Mouse (Mus musculus): ENCODE measurements at regions not wholly inside any gene's neighbourhood (a gene's known extent, or its start where the extent isn't known, plus 50 kb on each side); places are given as distances from the start of the nearest gene placed in this dataset.

GRCm38 (mm10) chr2:137898425-137898824, 357.9 kb upstream of the Btbd3 start:
- no peaks in the 10 kb centered on the region for H3K4me1 ChIP-seq (replicated peaks)
- H3K4me2 ChIP-seq (replicated peaks) = no peak overlapping the region
- no peaks in the 10 kb centered on the region for H3K36me3 ChIP-seq
- no peak overlapping the region for H3K4me3 ChIP-seq (replicated peaks)
- no peaks in the 10 kb centered on the region for H3K27me3 ChIP-seq (replicated peaks)
- no peak overlapping the region for H3K27ac ChIP-seq
- ATAC-seq = no peak
- H3K9ac ChIP-seq = no peak overlapping the region
- no peaks in the 10 kb centered on the region for H3K9me3 ChIP-seq

DNA sequence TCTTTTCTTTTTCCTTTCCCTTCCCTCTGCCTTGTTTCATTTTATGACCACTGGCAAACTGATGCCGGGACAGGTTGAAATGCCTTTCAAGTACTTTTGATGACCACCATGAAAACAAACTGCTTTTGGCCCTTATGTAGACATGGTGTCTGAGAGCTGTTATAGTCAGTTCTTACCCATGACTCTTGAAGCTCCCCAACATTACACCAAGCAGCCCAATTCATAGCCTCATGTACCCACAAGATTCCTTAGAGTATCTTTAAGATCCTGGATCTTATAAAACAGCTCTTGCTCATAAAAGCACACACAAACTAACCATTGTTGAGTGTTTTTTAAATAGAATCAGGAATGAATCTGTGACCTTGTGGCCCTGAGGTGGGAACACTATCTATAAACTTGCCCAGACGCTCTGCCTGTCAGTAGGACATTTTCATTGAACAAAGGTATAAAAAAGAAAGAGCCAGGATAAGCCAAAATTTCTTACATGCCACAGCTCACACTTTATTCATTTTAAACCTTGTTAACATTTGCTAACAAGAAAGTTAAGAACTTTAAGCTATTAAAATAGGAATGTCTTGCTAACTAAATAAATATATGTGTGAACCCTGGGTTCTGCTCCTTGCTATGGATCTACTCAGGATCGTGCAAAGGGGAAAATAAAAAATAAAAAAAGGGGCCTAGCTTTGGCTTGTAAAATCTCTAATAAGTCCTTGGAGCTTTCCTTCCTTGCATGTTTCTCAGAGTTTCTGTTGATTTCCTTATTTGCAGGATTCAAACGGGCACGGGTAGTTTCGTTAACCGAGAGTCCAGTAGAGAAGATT, 375.9 kb upstream of the Btbd3 start:
- H3K4me1 ChIP-seq (replicated peaks) = no peaks in the 10 kb centered on the region
- H3K36me3 ChIP-seq = no peaks in the 10 kb centered on the region
- no peak overlapping the region for H3K9ac ChIP-seq
- no peak overlapping the region for H3K4me2 ChIP-seq (replicated peaks)
- H3K4me3 ChIP-seq (replicated peaks) = no peak overlapping the region
- H3K27ac ChIP-seq = no peak overlapping the region
- no peaks in the 10 kb centered on the region for H3K27me3 ChIP-seq (replicated peaks)
- 82% methylated on average over 7 of the region's 7 CpGs for WGBS
- H3K9me3 ChIP-seq = no peaks in the 10 kb centered on the region
- ATAC-seq = no peak

GRCm38 (mm10) chr2:137869676-137870075, 386.7 kb upstream of the Btbd3 start:
- Histone ChIP-seq H3K4me3 (replicated peaks) (no peak overlapping the region), H3K4me1 (replicated peaks) (no peaks in the 10 kb centered on the region), H3K27ac (no peak overlapping the region), H3K4me2 (replicated peaks) (no peak overlapping the region), H3K27me3 (replicated peaks) (no peaks in the 10 kb centered on the region), H3K36me3 (no peaks in the 10 kb centered on the region), H3K9me3 (no peaks in the 10 kb centered on the region), H3K9ac (no peak overlapping the region)
- no peak for ATAC-seq
- 68% methylated on average over 4 of the region's 4 CpGs for WGBS

DNA sequence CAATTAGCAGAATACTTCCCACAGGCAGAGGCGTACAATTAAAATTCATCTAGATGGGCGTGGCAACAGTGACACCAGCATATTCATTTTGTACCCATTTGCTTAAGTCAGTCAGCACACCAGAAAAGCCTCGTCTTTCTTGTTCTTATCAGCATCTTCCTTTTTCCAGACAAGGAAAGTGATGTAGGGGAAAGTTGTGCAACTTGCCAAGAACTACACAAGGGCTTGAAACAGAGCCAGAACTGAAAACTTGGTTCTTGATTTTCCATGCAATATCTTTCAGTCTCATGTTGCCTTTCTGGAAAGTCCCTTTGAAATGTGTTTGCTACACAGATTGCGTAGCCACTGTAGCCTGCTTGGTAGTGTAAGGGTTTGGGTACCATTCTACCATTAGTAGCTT, 401.9 kb upstream of the Btbd3 start:
- no peak for ATAC-seq
- Histone ChIP-seq H3K36me3 (no peaks in the 10 kb centered on the region), H3K4me3 (replicated peaks) (no peak overlapping the region), H3K4me2 (replicated peaks) (no peak overlapping the region), H3K9ac (no peak overlapping the region), H3K27ac (no peak overlapping the region), H3K4me1 (replicated peaks) (no peaks in the 10 kb centered on the region), H3K27me3 (replicated peaks) (no peaks in the 10 kb centered on the region), H3K9me3 (no peaks in the 10 kb centered on the region)
- WGBS = 75% methylated on average over 4 of the region's 4 CpGs

- H3K9me3 ChIP-seq = no peaks in the 10 kb centered on the region
- 70% methylated on average over 10 of the region's 10 CpGs for WGBS
- H3K27ac ChIP-seq = no peak overlapping the region
- no peaks in the 10 kb centered on the region for H3K36me3 ChIP-seq
- no peak for ATAC-seq
- no peak overlapping the region for H3K9ac ChIP-seq
- no peak overlapping the region for H3K4me2 ChIP-seq (replicated peaks)
- H3K27me3 ChIP-seq (replicated peaks) = no peaks in the 10 kb centered on the region
- no peak overlapping the region for H3K4me3 ChIP-seq (replicated peaks)
- H3K4me1 ChIP-seq (replicated peaks) = no peaks in the 10 kb centered on the region
Observed at GRCm38 (mm10) chr2:137853399-137854259, 402.7 kb upstream of the Btbd3 start.

GRCm38 (mm10) chr2:137847901-137848300, 408.5 kb upstream of the Btbd3 start:
- Histone ChIP-seq H3K9me3 (no peaks in the 10 kb centered on the region), H3K4me1 (replicated peaks) (no peaks in the 10 kb centered on the region), H3K27me3 (replicated peaks) (no peaks in the 10 kb centered on the region), H3K27ac (no peak overlapping the region), H3K4me3 (replicated peaks) (no peak overlapping the region), H3K9ac (no peak overlapping the region), H3K4me2 (replicated peaks) (no peak overlapping the region), H3K36me3 (no peaks in the 10 kb centered on the region)
- no peak for ATAC-seq
- WGBS = 29% methylated on average over 2 of the region's 2 CpGs

- 0 out of 2 replicates have a peak overlapping the region, but pooled peaks have one; percentile 22 for H3K27ac ChIP-seq
- no peaks in the 10 kb centered on the region for H3K4me1 ChIP-seq (replicated peaks)
Observed at GRCm38 (mm10) chr2:137827814-137828374, 428.5 kb upstream of the Btbd3 start.

GRCm38 (mm10) chr2:137821344-137821916, 434.9 kb upstream of the Btbd3 start:
- H3K27me3 ChIP-seq (replicated peaks) = no peaks in the 10 kb centered on the region
- H3K9ac ChIP-seq = no peak overlapping the region
- H3K4me1 ChIP-seq (replicated peaks) = no peaks in the 10 kb centered on the region
- H3K36me3 ChIP-seq = no peaks in the 10 kb centered on the region
- H3K27ac ChIP-seq = no peak overlapping the region
- H3K9me3 ChIP-seq = no peaks in the 10 kb centered on the region
- ATAC-seq = no peak
- 89% methylated on average over 5 of the region's 5 CpGs for WGBS
- H3K4me2 ChIP-seq (replicated peaks) = no peak overlapping the region
- H3K4me3 ChIP-seq (replicated peaks) = no peak overlapping the region

More at GRCm38 (mm10) chr2:137827814-137828374, 428.5 kb upstream of the Btbd3 start:
- no peak for ATAC-seq
- no peak overlapping the region for H3K9ac ChIP-seq
- H3K4me3 ChIP-seq (replicated peaks) = no peak overlapping the region
- no peaks in the 10 kb centered on the region for H3K9me3 ChIP-seq
- H3K4me2 ChIP-seq (replicated peaks) = no peak overlapping the region
- no peaks in the 10 kb centered on the region for H3K36me3 ChIP-seq
- no peaks in the 10 kb centered on the region for H3K27me3 ChIP-seq (replicated peaks)
- WGBS = 75% methylated on average over 8 of the region's 8 CpGs

DNA sequence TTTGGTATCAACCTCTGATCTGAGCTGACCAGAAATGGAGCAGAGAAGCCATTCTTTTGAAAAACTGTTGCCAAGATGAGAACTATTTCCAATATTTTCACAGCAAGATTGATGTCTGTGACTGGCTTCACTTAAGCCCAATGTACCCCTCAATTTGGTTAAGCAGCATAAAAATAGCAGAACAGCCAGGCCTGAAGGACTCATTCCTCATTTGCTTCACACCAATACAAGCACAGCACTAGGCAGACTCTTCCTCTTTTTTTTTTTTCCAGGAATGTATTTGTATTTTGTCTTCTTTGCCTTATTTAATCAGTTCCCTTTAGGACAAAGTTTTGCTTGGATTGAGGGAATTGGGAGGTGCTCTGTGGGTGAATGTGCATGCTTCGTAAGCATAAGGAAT, 441.4 kb upstream of the Btbd3 start:
- no peaks in the 10 kb centered on the region for H3K36me3 ChIP-seq
- WGBS = 95% methylated on average over 1 of the region's 1 CpGs
- no peak for ATAC-seq
- no peaks in the 10 kb centered on the region for H3K9me3 ChIP-seq
- no peak overlapping the region for H3K4me2 ChIP-seq (replicated peaks)
- no peak overlapping the region for H3K9ac ChIP-seq
- H3K4me1 ChIP-seq (replicated peaks) = no peaks in the 10 kb centered on the region
- H3K4me3 ChIP-seq (replicated peaks) = no peak overlapping the region
- no peak overlapping the region for H3K27ac ChIP-seq
- H3K27me3 ChIP-seq (replicated peaks) = no peaks in the 10 kb centered on the region

- no peak overlapping the region for H3K4me2 ChIP-seq (replicated peaks)
- no peak for ATAC-seq
- no peak overlapping the region for H3K4me3 ChIP-seq (replicated peaks)
- H3K27ac ChIP-seq = no peak overlapping the region
- H3K36me3 ChIP-seq = no peaks in the 10 kb centered on the region
- no peak overlapping the region for H3K9ac ChIP-seq
- H3K27me3 ChIP-seq (replicated peaks) = no peaks in the 10 kb centered on the region
- H3K4me1 ChIP-seq (replicated peaks) = no peaks in the 10 kb centered on the region
- 91% methylated on average over 13 of the region's 13 CpGs for WGBS
- no peaks in the 10 kb centered on the region for H3K9me3 ChIP-seq
Observed at GRCm38 (mm10) chr2:137808401-137809230, 447.7 kb upstream of the Btbd3 start.

DNA sequence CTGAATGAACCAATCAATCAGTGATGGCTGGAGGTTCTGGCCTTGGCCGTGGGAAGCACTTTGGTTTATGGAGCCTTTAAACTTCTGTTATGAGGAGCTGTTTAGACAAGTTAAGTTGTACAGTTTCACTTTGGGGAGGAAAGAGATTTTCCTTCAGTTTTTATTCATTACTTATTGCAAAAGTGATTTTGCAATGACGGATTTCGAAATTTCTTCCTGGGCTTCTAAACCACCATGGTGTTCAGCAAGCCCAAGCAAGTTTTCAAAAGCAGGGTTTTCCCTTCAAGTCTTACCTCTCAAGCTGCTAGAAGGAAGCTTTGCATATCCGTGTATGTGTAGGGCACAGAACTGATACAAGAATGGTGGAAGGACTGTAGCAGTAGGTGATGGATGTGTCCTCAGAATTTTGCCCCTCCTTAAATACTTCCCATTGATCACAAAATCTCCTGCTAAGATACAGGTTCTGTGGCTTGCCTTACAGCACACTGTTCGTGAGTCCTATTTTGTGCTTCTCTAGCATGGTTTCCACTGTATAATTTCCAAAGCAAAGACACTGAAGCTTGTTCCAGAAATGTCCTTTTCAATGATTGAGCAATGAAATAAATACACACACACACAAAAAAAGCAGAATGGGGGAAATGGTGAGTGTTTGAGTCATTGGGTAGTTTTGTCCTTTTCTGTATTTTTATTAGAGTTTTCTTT, 448.6 kb upstream of the Btbd3 start:
- Histone ChIP-seq H3K4me1 (replicated peaks) (no peaks in the 10 kb centered on the region), H3K27me3 (replicated peaks) (no peaks in the 10 kb centered on the region), H3K27ac (no peak overlapping the region), H3K9me3 (no peaks in the 10 kb centered on the region), H3K4me2 (replicated peaks) (no peak overlapping the region), H3K9ac (no peak overlapping the region), H3K4me3 (replicated peaks) (no peak overlapping the region), H3K36me3 (no peaks in the 10 kb centered on the region)
- WGBS = 77% methylated on average over 5 of the region's 5 CpGs
- ATAC-seq = no peak
